Mouse (Mus musculus): Measurements from ENCODE around the gene Phyhipl.

Gene Phyhipl

GRCm38 (mm10) chr10:70532249-70532648 lies 123.5 kb downstream of the Phyhipl start:
- no peak for DNase-seq (ENCODE audit: low spot score)

DNA sequence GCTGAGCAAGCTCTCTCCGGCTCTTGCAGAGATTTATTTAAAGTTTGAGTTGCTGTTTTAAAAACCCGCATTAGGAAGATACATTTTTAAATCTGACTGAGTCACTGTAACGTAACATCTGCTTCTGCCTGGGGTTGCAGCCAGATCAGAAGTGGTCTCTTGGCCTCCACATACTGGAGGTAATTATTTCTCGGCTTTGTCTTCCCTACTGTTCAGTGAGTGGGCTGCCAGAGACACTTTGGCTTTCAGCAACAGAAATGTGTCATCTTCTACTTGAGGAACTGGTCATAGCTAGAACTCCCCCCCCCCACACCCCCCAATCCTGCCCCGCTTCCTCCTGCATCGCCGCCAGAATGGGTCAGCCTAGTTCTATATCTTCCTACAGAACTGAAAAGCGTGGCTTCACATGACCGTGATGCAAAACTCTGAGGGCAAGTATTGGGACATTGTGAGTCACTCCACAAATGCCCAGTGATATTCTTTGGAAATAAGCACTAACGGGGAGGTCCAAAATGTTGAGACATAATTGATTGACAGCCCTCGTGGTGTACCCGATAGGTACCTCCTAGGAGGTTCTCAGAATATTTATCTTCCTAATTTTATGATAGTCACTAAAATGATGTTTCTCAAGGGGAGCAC lies 125.5 kb downstream of the Phyhipl start:
- DNase-seq (ENCODE audit: low spot score): no peak

- DNase-seq (ENCODE audit: low spot score): peak; percentile 25
Observed at GRCm38 (mm10) chr10:70521379-70521778, 134.4 kb downstream of the Phyhipl start.

DNA sequence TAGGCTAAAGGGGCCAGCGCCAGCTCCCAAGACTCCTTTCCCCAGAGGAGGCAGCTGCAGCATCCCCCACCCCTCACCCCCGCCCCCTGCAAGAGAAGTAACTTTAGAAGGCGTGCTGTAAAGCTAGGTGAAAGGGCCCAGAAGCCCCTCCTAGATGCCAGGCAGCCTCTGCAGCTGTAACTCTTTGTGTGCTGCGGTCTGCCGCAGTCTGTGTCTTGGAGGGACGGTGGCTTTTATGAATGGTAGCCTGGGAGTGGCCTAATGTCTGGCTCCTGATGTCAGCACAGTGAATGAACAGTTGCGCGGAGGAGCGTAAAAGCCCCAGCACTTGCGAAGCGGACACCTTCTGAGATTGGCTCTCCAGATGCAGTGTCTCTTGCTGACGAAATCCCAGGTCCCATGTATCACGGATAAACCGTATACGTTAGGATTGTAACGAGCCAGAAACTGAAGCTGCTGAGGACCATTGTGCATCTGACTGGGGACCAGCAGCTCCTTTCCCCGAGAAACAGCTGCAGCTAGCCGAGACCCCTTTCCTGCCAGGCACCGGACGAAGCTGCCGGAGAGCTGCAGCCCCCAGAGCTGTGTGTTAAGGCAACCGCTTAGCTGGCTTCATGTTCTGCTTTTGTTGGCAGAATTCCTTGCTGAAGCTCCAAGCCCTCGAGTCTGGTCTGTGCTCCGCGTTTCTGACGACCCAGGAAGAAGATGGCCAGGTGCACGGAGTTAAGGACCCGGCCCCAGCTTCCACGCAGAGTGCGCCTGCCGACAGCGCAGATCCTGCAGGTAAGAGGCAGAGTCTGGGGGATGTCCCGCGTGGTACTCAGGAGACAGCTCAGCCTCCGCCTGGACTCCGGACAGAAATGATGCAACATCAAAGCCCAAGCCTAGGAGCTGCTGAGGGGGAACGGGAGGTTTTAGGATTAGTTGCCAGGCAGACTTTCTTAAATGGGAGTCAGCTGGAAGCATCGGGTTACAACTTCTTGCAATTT lies 135.3 kb downstream of the Phyhipl start:
- peak; percentile 79 for DNase-seq (ENCODE audit: low spot score)

DNA sequence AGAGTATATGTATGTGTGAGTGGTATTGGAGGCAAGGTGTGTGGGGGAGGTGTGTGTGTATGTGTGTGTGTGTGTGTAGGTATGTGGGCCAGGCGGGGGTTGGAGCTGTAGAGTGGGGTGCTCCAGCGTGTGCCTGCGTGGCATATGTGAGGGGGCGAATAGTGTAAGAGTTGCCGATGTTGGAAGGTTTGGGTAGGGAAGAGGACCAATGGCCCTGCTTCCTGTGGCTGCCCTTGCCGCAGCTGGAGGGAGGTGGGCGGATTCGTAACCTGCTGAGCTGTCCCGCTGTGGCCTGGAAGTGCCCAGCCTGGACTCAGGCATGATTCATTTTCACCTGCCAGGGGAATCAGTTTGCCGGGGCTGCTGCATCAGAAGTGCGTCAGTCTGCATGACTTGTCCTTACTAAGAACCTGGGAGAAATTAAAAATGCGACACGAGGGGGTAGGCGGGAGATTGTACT lies 136.1 kb downstream of the Phyhipl start:
- DNase-seq (ENCODE audit: low spot score): no peak

GRCm38 (mm10) chr10:70516661-70517060 lies 139.1 kb downstream of the Phyhipl start:
- no peak for DNase-seq (ENCODE audit: low spot score)

DNA sequence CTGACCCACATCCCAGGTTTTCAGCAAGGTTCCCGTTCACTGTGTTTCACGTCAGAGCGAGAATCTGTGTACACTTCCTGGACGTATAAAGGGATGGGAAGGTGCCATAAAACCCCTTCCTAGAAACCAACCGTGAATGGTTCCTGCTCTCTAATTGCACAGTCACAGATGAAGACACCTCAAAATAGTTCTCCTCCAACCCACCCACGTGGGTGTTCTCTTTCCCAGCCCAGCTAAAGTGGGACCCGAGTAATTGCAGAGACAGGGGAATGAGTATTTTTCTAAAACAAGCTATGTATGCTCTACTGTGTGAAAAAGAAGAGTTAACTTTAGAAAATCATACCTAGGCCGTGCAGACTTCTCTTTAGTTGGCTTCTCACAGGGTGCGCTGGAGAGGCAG lies 140.9 kb downstream of the Phyhipl start:
- no peak for DNase-seq (ENCODE audit: low spot score)

DNA sequence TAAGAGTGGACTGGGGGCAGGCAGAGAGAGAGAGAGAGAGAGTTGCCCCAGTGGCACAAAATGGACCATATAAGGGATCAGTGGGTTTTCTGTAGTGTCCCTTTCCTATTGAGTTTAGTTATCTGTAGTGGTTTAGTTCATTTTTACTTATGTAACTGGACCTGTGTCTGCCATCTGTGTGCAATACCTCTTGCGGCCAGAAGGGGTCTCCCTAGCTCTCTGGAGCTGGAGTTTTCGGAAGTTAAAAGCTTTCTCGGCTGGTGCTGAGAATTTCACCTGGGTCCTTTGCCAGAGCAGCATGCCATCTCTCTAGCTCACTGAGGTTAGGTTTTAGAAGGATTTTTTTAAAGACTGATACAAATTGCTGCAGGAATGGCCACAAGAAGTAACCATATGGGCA lies 147.9 kb downstream of the Phyhipl start:
- DNase-seq (ENCODE audit: low spot score): no peak
